Mouse (Mus musculus): Measurements from ENCODE around the gene Klf15. TPM values are rescaled to one million over a fixed set of nuclear protein-coding genes. Genes with fewer than 3 reads are reported as not detected.
A peak's percentile ranks its signal among the peaks of the same experiment; 100 is the strongest.

Klf15 gene
- polyA plus RNA-seq, 1 experiment: 55.7 TPM

GRCm38 (mm10) chr6:90512416-90512815 lies 50.0 kb downstream of the Klf15 start:
- TF ChIP-seq POLR2A (IDR thresholded peaks at IDR 0.05; ENCODE audit: borderline replicate concordance, extremely low read depth, low read depth, low read length) (no peak), CTCF (IDR thresholded peaks at IDR 0.05; ENCODE audit: insufficient read depth, low read length) (no peak)
- no peak for DNase-seq
- WGBS: 83% methylated on average over 5 of the region's 5 CpGs
- H3K4me1 ChIP-seq (ENCODE audit: control insufficient read depth, insufficient read depth, low read length): peaks cover 17% of the 10 kb centered on the region
- no peak overlapping the region for H3K4me3 ChIP-seq (replicated peaks; ENCODE audit: extremely low read depth, low read depth, low read length)

GRCm38 (mm10) chr6:90513074-90513856 lies 50.9 kb downstream of the Klf15 start:
- 72% methylated on average over 5 of the region's 5 CpGs for WGBS
- TF ChIP-seq POLR2A (IDR thresholded peaks at IDR 0.05; ENCODE audit: borderline replicate concordance, extremely low read depth, low read depth, low read length) (no peak), CTCF (IDR thresholded peaks at IDR 0.05; ENCODE audit: insufficient read depth, low read length) (no peak)
- Histone ChIP-seq H3K4me1 (ENCODE audit: control insufficient read depth, insufficient read depth, low read length) (peaks cover 10% of the 10 kb centered on the region; the same call in 1 of the 2 replicates), H3K4me3 (replicated peaks; ENCODE audit: extremely low read depth, low read depth, low read length) (no peak overlapping the region)
- no peak for DNase-seq

- peak; percentile 48 for DNase-seq
These were observed 52.0 kb downstream of the Klf15 start for GRCm38 (mm10) chr6:90514369-90514768.

GRCm38 (mm10) chr6:90514883-90515405 lies 52.6 kb downstream of the Klf15 start:
- Histone ChIP-seq H3K4me3 (replicated peaks; ENCODE audit: extremely low read depth, low read depth, low read length) (no peak overlapping the region), H3K4me1 (ENCODE audit: control insufficient read depth, insufficient read depth, low read length) (peaks cover 3% of the 10 kb centered on the region; the same call in 1 of the 2 replicates)
- 28% methylated on average over 4 of the region's 4 CpGs for WGBS
- TF ChIP-seq CTCF (IDR thresholded peaks at IDR 0.05; ENCODE audit: insufficient read depth, low read length): peak; percentile 81
- TF ChIP-seq POLR2A (IDR thresholded peaks at IDR 0.05; ENCODE audit: borderline replicate concordance, extremely low read depth, low read depth, low read length): no peak
- DNase-seq: peak; percentile 94

More at GRCm38 (mm10) chr6:90514369-90514768, 52.0 kb downstream of the Klf15 start:
- TF ChIP-seq CTCF (IDR thresholded peaks at IDR 0.05; ENCODE audit: insufficient read depth, low read length) (no peak), POLR2A (IDR thresholded peaks at IDR 0.05; ENCODE audit: borderline replicate concordance, extremely low read depth, low read depth, low read length) (no peak)
- peaks cover 3% of the 10 kb centered on the region; the same call in 1 of the 2 replicates for H3K4me1 ChIP-seq (ENCODE audit: control insufficient read depth, insufficient read depth, low read length)
- H3K4me3 ChIP-seq (replicated peaks; ENCODE audit: extremely low read depth, low read depth, low read length): no peak overlapping the region

- 24% methylated on average over 3 of the region's 3 CpGs for WGBS
These were observed 56.5 kb downstream of the Klf15 start for GRCm38 (mm10) chr6:90518892-90519291.

GRCm38 (mm10) chr6:90519375-90519774 lies 57.0 kb downstream of the Klf15 start:
- TF ChIP-seq POLR2A (IDR thresholded peaks at IDR 0.05; ENCODE audit: borderline replicate concordance, extremely low read depth, low read depth, low read length): no peak
- no peak for TF ChIP-seq CTCF (IDR thresholded peaks at IDR 0.05; ENCODE audit: insufficient read depth, low read length)
- no peak for DNase-seq
- no peak overlapping the region for H3K4me3 ChIP-seq (replicated peaks; ENCODE audit: extremely low read depth, low read depth, low read length)
- 50% methylated on average over 5 of the region's 5 CpGs for WGBS
- H3K4me1 ChIP-seq (ENCODE audit: control insufficient read depth, insufficient read depth, low read length): peaks cover 3% of the 10 kb centered on the region; the same call in 1 of the 2 replicates

More at GRCm38 (mm10) chr6:90518892-90519291, 56.5 kb downstream of the Klf15 start:
- Histone ChIP-seq H3K4me1 (ENCODE audit: control insufficient read depth, insufficient read depth, low read length) (peaks cover 3% of the 10 kb centered on the region; the same call in 1 of the 2 replicates), H3K4me3 (replicated peaks; ENCODE audit: extremely low read depth, low read depth, low read length) (no peak overlapping the region)
- no peak for TF ChIP-seq POLR2A (IDR thresholded peaks at IDR 0.05; ENCODE audit: borderline replicate concordance, extremely low read depth, low read depth, low read length)
- TF ChIP-seq CTCF (IDR thresholded peaks at IDR 0.05; ENCODE audit: insufficient read depth, low read length): no peak
- DNase-seq: no peak

Other genes starting within 250 kb of the Klf15 start
- 0.10 and 0.34 TPM in 2 replicates for gene Vmn1r53, start 238.1 kb upstream of the Klf15 start, polyA plus RNA-seq (2012; rRNA removed)
- gene Vmn1r54, start 216.3 kb upstream of the Klf15 start, polyA plus RNA-seq (2012; rRNA removed): not detected in 2 replicates
- not detected in 2 replicates for gene BC048671, start 161.4 kb upstream of the Klf15 start, polyA plus RNA-seq (2012; rRNA removed)
- gene Chst13, start 137.4 kb upstream of the Klf15 start, polyA plus RNA-seq (2012; rRNA removed): 0.28 and 0.53 TPM in 2 replicates
- 0.08 and 0.12 TPM in 2 replicates for gene Uroc1, start 129.3 kb upstream of the Klf15 start, polyA plus RNA-seq (2012; rRNA removed)
- 20.3 and 37.6 TPM in 2 replicates for gene Zxdc, start 93.1 kb upstream of the Klf15 start, polyA plus RNA-seq (2012; rRNA removed)
- 5.6 and 8.0 TPM in 2 replicates for gene Cfap100, start 33.8 kb upstream of the Klf15 start, polyA plus RNA-seq (2012; rRNA removed)
- gene Aldh1l1, start 23.9 kb downstream of the Klf15 start, polyA plus RNA-seq (2012; rRNA removed): 14.7 and 17.9 TPM in 2 replicates
- gene Slc41a3, start 142.1 kb downstream of the Klf15 start, polyA plus RNA-seq (2012; rRNA removed): 11.1 and 13.8 TPM in 2 replicates

Data from lung, adult 2 months (tissue).